Mouse (Mus musculus) ovary, adult 18-20 months (tissue): ENCODE measurements at regions not wholly inside any gene's neighbourhood (a gene's known extent, or its start where the extent isn't known, plus 50 kb on each side); places are given as distances from the start of the nearest gene placed in this dataset.

Experiments
- DNase-seq: peaks from one replicate; pipeline ENCODE4 v3.0.0; 2022; ENCODE audit warnings: low spot score, mixed read lengths

- DNase-seq: no peak
These were observed 62.5 kb downstream of the Arrdc4 start for GRCm38 (mm10) chr7:68686396-68687139.

GRCm38 (mm10) chr7:68682929-68683643 is 66.0 kb downstream of the Arrdc4 start:
- no peak for DNase-seq

- DNase-seq: no peak
These were observed 66.7 kb downstream of the Arrdc4 start for GRCm38 (mm10) chr7:68682318-68682728.

GRCm38 (mm10) chr7:68679770-68680169 is 69.3 kb downstream of the Arrdc4 start:
- no peak for DNase-seq

GRCm38 (mm10) chr7:68667790-68668732 is 81.0 kb downstream of the Arrdc4 start:
- DNase-seq: no peak

- DNase-seq: no peak
These were observed 81.8 kb downstream of the Arrdc4 start for GRCm38 (mm10) chr7:68667215-68667614.

GRCm38 (mm10) chr7:68656354-68656753 is 92.7 kb downstream of the Arrdc4 start:
- no peak for DNase-seq

GRCm38 (mm10) chr7:68653534-68653933 is 95.5 kb downstream of the Arrdc4 start:
- no peak for DNase-seq

GRCm38 (mm10) chr7:68651418-68651817 is 97.6 kb downstream of the Arrdc4 start:
- no peak for DNase-seq

- no peak for DNase-seq
These were observed 111.4 kb downstream of the Arrdc4 start for GRCm38 (mm10) chr7:68637556-68638215.

- no peak for DNase-seq
These were observed 128.0 kb downstream of the Arrdc4 start for GRCm38 (mm10) chr7:68621080-68621479.

- DNase-seq: no peak
These were observed 138.5 kb downstream of the Arrdc4 start for GRCm38 (mm10) chr7:68610499-68610898.

- no peak for DNase-seq
These were observed 141.9 kb downstream of the Arrdc4 start for GRCm38 (mm10) chr7:68607170-68607569.

GRCm38 (mm10) chr7:68606278-68606677 is 142.8 kb downstream of the Arrdc4 start:
- DNase-seq: no peak

- no peak for DNase-seq
These were observed 145.3 kb downstream of the Arrdc4 start for GRCm38 (mm10) chr7:68603711-68604110.

- no peak for DNase-seq
These were observed 147.0 kb downstream of the Arrdc4 start for GRCm38 (mm10) chr7:68602003-68602402.

- DNase-seq: no peak
These were observed 155.0 kb downstream of the Arrdc4 start for GRCm38 (mm10) chr7:68594017-68594386.

- no peak for DNase-seq
These were observed 155.6 kb downstream of the Arrdc4 start for GRCm38 (mm10) chr7:68593344-68594016.

GRCm38 (mm10) chr7:68582540-68583325 is 166.3 kb downstream of the Arrdc4 start:
- DNase-seq: no peak

GRCm38 (mm10) chr7:68580650-68581049 is 168.4 kb downstream of the Arrdc4 start:
- DNase-seq: no peak
